Mouse (Mus musculus): ENCODE data around the gene Cspg4.
A peak's percentile ranks its signal among the peaks of the same experiment; 100 is the strongest.
"Not testable (repeated sequence)": the region's sequence is repeated elsewhere in the genome, so short reads cannot be mapped to it uniquely, and the experiment has no call there.

The Cspg4 gene

DNA sequence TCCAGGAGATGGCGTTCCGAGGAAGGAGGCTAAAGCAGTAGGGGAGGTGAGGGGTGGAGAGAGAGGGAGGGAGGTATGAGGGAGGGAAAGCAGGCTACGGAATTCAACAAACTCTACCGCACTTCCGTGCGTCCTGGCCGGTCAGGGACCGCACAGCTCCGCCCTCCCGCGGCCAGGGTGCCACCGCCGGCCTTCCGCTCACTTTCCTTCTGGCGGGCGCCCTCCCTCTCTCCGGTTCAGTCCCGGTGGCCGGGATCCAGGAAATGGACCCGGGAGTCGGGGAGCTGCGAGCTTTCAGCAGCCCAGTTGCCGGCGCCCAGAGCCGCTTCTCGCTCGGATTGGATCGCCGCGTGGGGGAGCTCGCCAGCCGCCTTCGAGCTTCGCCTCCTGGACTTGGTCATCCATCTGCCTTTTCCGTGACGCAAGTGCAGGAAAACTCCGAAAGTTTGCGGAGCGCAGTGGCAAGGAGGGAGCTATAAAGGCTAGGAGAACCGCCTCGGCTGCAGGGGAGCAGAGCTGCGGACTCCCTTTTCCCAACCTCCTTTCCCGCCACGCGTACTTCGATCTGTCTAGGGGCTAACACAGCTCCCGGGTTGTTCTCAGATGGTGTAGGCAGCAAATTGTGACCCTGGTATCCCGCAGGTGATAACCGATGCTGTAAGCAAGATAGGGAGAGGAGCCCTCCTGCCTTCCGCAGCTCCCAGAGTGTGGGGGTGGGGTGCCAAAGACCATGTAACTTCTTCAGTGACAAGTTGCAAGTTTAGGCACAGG lies 63.4 kb downstream of the Cspg4 start, which contains the start of gene Snx33:
Gene Snx33 (minus strand): TSS at position 331 of the 771 bp plus-strand sequence.
- DNase-seq = peak; percentile 87

- no peak for DNase-seq
Observed at GRCm38 (mm10) chr9:56929496-56929895, 64.7 kb downstream of the Cspg4 start.

DNA sequence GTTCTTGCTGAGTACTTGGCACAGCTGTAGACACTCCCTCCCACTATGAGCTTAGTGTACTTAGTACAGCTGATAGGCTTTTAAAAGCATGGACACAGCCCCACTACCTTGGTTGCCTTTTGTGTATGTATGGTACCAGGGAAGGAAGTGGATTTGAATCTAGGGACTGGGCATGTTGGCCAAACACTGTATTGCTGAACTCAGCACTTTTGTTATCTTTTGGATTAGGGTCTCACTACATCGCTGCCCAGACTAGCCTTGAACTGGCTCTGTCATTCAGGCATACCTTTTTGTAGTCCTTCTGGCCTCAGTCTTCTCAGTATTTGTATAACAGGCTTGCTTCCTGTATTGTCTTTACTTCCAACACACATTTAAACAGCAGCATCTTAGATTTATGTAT lies 65.7 kb downstream of the Cspg4 start:
- no peak for DNase-seq

GRCm38 (mm10) chr9:56936861-56937222 lies 72.0 kb downstream of the Cspg4 start:
- DNase-seq = no peak

DNA sequence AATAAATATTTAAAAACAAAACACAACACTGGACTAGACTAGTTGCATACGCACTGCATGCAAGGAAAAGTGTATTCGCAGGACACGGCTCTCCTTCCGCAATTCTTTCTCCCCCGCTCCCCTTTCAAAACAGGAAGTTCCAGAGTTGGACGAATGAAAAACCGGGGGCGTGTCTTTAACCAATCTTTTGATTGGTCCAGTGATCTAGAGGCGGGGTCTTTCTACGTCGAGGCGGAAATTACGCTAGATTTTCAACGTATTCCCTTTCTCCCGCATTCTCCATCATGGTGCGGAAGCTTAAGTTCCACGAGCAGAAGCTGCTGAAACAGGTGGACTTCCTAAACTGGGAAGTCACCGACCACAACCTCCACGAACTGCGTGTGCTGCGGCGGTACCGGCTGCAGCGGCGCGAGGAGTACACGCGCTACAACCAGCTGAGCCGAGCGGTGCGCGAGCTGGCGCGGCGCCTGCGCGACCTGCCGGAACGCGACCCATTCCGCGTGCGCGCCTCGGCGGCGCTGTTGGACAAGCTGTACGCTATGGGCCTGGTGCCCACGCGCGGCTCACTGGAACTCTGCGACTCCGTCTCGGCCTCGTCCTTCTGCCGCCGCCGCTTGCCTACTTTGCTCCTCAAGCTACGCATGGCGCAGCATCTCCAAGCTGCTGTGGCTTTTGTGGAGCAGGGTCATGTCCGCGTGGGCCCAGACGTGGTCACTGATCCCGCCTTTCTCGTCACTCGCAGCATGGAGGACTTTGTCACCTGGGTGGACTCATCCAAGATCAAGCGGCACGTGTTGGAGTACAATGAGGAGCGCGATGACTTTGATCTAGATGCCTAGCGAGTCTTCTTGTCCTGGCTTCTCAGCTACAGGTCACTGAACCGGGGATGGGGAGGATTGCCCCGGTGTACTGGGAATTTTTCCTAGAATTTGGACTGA lies 72.7 kb downstream of the Cspg4 start, which contains the start of gene Imp3:
Gene Imp3 (plus strand): TSS at position 253 of the 938 bp plus-strand sequence.
- peak; percentile 94 for DNase-seq

GRCm38 (mm10) chr9:56938374-56938773 lies 73.5 kb downstream of the Cspg4 start:
- no peak for DNase-seq

- DNase-seq = peak; percentile 55
Observed at GRCm38 (mm10) chr9:56947481-56947880, 82.6 kb downstream of the Cspg4 start.

- not testable (repeated sequence) for DNase-seq
Observed at GRCm38 (mm10) chr9:56948699-56949098, 83.9 kb downstream of the Cspg4 start.

Data from right cerebral cortex, adult 18-20 months (tissue).